Mouse (Mus musculus) stomach, postnatal 0 days (tissue): ENCODE results near the gene Hcn4. TPM values are rescaled to one million over a fixed set of nuclear protein-coding genes. Genes with fewer than 3 reads are reported as not detected.

Source experiments
- ATAC-seq: fragments of 200-750 bp; cut with Nextera tagmentation; 2 replicates; pipeline ENCODE4 v1.8.0; 2017; ENCODE audit not compliant: low FRiP score, low TSS enrichment
- DNase-seq: peaks from one replicate; pipeline ENCODE4 v3.0.0-alpha.2; 2016; ENCODE audit warnings: low spot score
- H3K27ac ChIP-seq: fragments of 300-500 bp; sonication (generic); replicated peaks from 2 replicates; pipeline ENCODE4 v1.5.1; 2014; ENCODE audit warnings: mild to moderate bottlenecking, control low read depth
- H3K27me3 ChIP-seq: fragments of 300-500 bp; sonication (generic); 2 replicates; pipeline ENCODE4 v1.6.1; 2014; ENCODE audit warnings: low read length; ENCODE audit not compliant: control insufficient read depth, insufficient read depth
- H3K36me3 ChIP-seq: fragments of 300-500 bp; sonication (generic); 2 replicates; pipeline ENCODE4 v1.6.1; 2014; ENCODE audit warnings: low read length, mixed read lengths; ENCODE audit not compliant: control insufficient read depth, insufficient read depth
- H3K4me1 ChIP-seq: fragments of 300-500 bp; sonication (generic); replicated peaks from 2 replicates; pipeline ENCODE4 v1.6.1; 2014; ENCODE audit warnings: antibody characterized with exemption; ENCODE audit not compliant: control insufficient read depth, insufficient read depth
- H3K4me2 ChIP-seq: fragments of 300-500 bp; sonication (generic); replicated peaks from 2 replicates; pipeline ENCODE4 v1.6.1; 2014; ENCODE audit warnings: low read depth, mild to moderate bottlenecking, control low read depth, moderate library complexity
- H3K4me3 ChIP-seq: fragments of 300-500 bp; sonication (generic); 2 replicates; pipeline ENCODE4 v1.5.1; 2014; ENCODE audit warnings: low read depth, low read length, control low read depth
- H3K9ac ChIP-seq: fragments of 300-500 bp; sonication (generic); 2 replicates; pipeline ENCODE4 v1.6.1; 2014; ENCODE audit warnings: mild to moderate bottlenecking, low read length, control low read depth, mixed read lengths
- H3K9me3 ChIP-seq: fragments of 300-500 bp; sonication (generic); 2 replicates; pipeline ENCODE4 v1.6.1; 2016; ENCODE audit warnings: low read length; ENCODE audit not compliant: control insufficient read depth
- CTCF ChIP-seq: IDR thresholded peaks from 2 replicates; pipeline ENCODE4 v1.5.1; 2016; ENCODE audit warnings: antibody characterized with exemption, low read depth, mild to moderate bottlenecking, moderate library complexity
- EP300 ChIP-seq: optimal IDR thresholded peaks from 2 replicates; pipeline ENCODE3; 2016; ENCODE audit warnings: antibody characterized with exemption
- WGBS: fragments of 180-500 bp; shearing (Covaris S2); extraction: QIAGEN DNeasy Blood & Tissue Kit; methylation state at CpG from one replicate; pipeline ENCODE4 v1.1.7; 2014; 5-methylcytosine and 5-hydroxymethylcytosine counted together
- polyA plus RNA-seq: library from polyadenylated mRNA; unstranded; fragments of >200 nt; fragmentation: Nextera tagmentation; extraction: Ambion mirVana; gene quantifications from 2 replicates; pipeline ENCODE4 v1.2.1, GENCODE M21; 2015

Hcn4 gene
- polyA plus RNA-seq, 1 experiment from 2014 or later: 0.05 TPM

DNA sequence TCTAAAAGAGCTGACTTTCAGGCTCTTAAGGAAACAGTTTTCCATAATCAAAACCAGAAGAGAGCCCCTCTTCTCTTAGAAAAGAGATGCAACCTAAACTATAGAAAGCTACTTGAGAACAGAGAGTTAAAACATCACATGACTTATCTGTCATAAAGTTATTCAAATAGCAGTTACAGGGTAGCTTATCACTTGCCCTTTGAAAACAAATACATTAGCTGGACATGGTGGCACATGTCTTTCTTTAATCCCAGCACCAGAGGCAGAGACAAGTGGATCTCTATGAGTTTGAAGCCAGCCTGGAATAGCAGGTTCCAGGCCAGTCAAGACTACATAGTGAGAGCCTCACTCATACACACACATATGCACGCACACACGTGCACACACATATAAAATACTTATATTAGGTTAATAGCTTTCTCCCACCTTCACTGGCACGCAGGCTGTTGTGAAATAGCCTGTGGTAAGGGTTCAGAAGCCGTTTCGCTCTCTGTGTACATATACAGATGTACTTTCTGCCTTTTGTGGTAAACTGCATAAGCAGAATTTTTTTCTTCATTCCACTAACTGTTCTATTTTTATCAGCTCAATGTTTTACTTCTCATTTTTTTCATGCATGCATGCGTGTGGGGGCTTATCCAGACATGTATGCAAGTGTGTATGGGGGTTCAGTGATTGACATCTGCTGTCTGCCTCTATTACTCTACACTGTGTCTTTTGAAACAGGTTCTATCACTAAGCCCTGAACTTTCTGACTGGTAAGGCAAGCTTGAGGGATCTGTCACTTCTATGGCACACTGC lies 68.8 kb downstream of the Hcn4 start:
- DNase-seq (peak; percentile 18), ATAC-seq (0 out of 2 replicates have a peak, but pooled peaks have one; percentile 42)
- no peak overlapping the region for H3K4me3 ChIP-seq
- 69% methylated on average over 6 of the region's 6 CpGs for WGBS
- no peaks in the 10 kb centered on the region for H3K4me1 ChIP-seq
- TF ChIP-seq EP300 (no peak), CTCF (no peak)
- no peak overlapping the region for H3K4me2 ChIP-seq
- no peak overlapping the region for H3K27ac ChIP-seq
- peaks cover 12% of the 10 kb centered on the region; the same call in 1 of the 2 replicates for H3K36me3 ChIP-seq
- H3K27me3 ChIP-seq: no peaks in the 10 kb centered on the region
- no peaks in the 10 kb centered on the region for H3K9me3 ChIP-seq
- no peak overlapping the region for H3K9ac ChIP-seq

DNA sequence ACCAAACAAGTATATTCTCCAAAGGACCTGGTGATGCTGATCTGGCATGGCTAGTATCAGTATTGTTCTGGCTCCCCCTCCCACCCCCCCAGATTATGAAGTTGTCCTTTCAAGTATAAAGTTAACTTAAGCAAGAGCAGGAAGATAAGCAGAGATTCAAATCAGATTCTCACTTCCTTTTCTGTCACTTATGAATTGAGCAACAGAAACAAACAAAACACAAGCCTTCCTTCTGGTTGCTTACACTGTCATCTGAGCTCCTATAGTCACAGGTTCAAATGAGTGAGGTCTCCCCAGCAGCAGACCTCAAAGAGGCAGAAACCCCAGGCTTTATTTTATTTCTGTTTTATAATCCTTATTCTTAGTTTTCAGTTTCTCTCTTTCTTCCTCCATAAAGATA lies 76.4 kb downstream of the Hcn4 start:
- no peak overlapping the region for H3K27ac ChIP-seq
- TF ChIP-seq CTCF (no peak), EP300 (no peak)
- no peak overlapping the region for H3K9ac ChIP-seq
- H3K4me1 ChIP-seq: no peaks in the 10 kb centered on the region
- ATAC-seq (no peak), DNase-seq (no peak)
- no peak overlapping the region for H3K4me3 ChIP-seq
- no peaks in the 10 kb centered on the region for H3K27me3 ChIP-seq
- peaks cover 4% of the 10 kb centered on the region; the same call in 1 of the 2 replicates for H3K36me3 ChIP-seq
- H3K4me2 ChIP-seq: no peak overlapping the region
- no peaks in the 10 kb centered on the region for H3K9me3 ChIP-seq

DNA sequence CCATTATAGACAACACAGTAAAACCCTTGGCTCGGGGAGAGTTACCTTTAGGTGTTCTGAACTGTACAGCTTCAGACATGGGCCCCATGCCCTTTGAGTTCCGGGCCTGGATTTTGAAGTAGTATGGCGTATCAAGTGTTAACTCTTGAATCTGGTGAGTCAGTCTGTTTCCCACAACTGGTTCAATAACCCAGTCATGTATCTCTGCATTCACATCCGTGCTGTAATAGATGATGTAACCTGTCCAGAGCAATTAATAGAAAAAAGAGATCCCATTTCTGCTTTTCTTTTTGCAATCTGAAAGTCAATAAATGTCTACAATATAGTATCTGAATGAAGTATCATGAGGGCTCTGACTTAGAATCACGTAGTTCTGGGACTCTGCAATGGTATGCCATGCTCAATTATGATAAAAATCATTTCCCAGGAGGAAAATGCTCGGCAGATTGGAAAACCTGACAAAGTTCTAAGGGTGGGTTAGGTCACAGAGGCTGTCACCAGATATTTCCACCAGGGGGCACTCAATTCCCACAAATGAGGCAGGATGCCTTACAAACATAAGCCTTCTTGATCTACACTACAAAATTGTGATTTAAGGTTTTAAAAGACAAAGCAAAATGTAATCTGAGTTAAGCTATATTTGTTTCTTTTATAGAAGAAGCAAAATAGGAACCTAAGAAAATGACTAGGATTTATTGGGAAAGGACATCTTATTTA lies 79.8 kb downstream of the Hcn4 start:
- H3K36me3 ChIP-seq: peaks cover 9% of the 10 kb centered on the region; the same call in 1 of the 2 replicates
- no peak overlapping the region for H3K9ac ChIP-seq
- no peaks in the 10 kb centered on the region for H3K9me3 ChIP-seq
- ATAC-seq (no peak), DNase-seq (peak; percentile 53)
- TF ChIP-seq EP300: no peak
- TF ChIP-seq CTCF: peak; percentile 83
- no peak overlapping the region for H3K27ac ChIP-seq
- no peak overlapping the region for H3K4me2 ChIP-seq
- H3K4me3 ChIP-seq: no peak overlapping the region
- H3K27me3 ChIP-seq: no peaks in the 10 kb centered on the region
- H3K4me1 ChIP-seq: no peaks in the 10 kb centered on the region
- WGBS: 62% methylated on average over 6 of the region's 6 CpGs

Other genes starting within 250 kb of the Hcn4 start
- gene Nptn, start 241.2 kb upstream of the Hcn4 start, polyA plus RNA-seq: 130 and 136 TPM in 2 replicates
- 0.79 and 1.0 TPM in 2 replicates for gene Rec114, start 79.4 kb upstream of the Hcn4 start, polyA plus RNA-seq
- gene Neo1, start 213.0 kb downstream of the Hcn4 start, polyA plus RNA-seq: 11.5 and 14.1 TPM in 2 replicates